Mouse (Mus musculus) embryonic stem cell, embryonic (primary cell): ENCODE measurements around the gene Ccdc82.

Source experiments
- CTCF ChIA-PET, 4 experiments: fragments of 300-600 bp in 2 of 4; fragments of 350-600 bp in 2 of 4; sonication (Branson Sonifier 250); formaldehyde crosslinking; loops; one replicate each; lab custom pipeline; 2022; ENCODE audit warnings: inconsistent platforms in 2 of 4; lab: Charles Lee
- POLR2A ChIA-PET, 4 experiments: fragments of 300-600 bp in 2 of 4; fragments of 350-600 bp in 2 of 4; sonication (Branson Sonifier 250); formaldehyde crosslinking; loops; one replicate each; lab custom pipeline; 2022; ENCODE audit warnings: antibody characterized with exemption in 4 of 4, inconsistent platforms in 1 of 4; lab: Charles Lee

Gene Ccdc82

GRCm38 (mm10) chr9:13297122-13297667, 50.4 kb downstream of the Ccdc82 start:
- ChIA-PET POLR2A (interaction anchor here in 2 of 4 experiments (0.8 to 1.3 kb wide), 3 partner anchors 452 to 530 kb away, joined by 3 read pairs; partner anchors contain the start of genes Cep57 (in 1 of the 2), Fam76b (in 1 of the 2) and Mtmr2 (in 1 of the 2)), CTCF (interaction anchor here in 2 of 4 experiments (1.1 to 1.4 kb wide), 2 partner anchors 23 to 66 kb away, joined by 3 read pairs; no protein-coding TSS in a partner anchor)

GRCm38 (mm10) chr9:13297668-13298512, 51.1 kb downstream of the Ccdc82 start, which contains the start of gene Maml2:
Maml2 (plus strand) TSS chr9:13297957.
- ChIA-PET POLR2A (interaction anchor here in 1 of 4 experiments (0.6 to 1.3 kb wide), 5 partner anchors 51 to 529 kb away, joined by 3 to 7 read pairs (median 3); partner anchors contain the start of genes Cep57 and Fam76b), CTCF (interaction anchor here in 2 of 4 experiments (0.7 to 1.4 kb wide), 3 partner anchors 15 to 67 kb away, joined by 3 read pairs; no protein-coding TSS in a partner anchor)

DNA sequence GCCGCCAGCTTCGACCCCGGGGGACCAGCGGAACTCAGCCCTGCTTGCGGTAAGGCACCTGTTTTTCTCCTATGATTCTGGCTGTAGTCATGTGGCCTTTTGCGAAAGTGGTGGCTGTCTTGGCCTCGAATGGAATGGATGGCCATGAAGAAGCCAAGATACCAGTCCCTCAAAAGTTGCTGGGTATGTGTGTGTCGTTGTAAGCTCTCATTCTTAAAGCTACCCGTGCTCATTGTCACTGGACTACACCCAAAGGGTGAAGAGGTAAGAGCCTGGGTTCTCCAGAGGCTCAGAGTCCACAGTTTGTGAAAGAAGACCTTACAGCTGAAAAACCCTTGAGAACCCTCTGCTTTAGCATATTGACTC, 51.7 kb downstream of the Ccdc82 start:
- POLR2A ChIA-PET = interaction anchor here in 1 of 4 experiments (0.6 kb wide), 3 partner anchors 52 to 257 kb away, joined by 3 to 7 read pairs (median 3); no protein-coding TSS in a partner anchor
- CTCF ChIA-PET = interaction anchor here in 1 of 4 experiments (0.6 to 1.4 kb wide), 2 partner anchors 21 to 66 kb away, joined by 3 to 5 read pairs; no protein-coding TSS in a partner anchor

GRCm38 (mm10) chr9:13299190-13299589, 52.4 kb downstream of the Ccdc82 start:
- ChIA-PET POLR2A (interaction anchor here in 1 of 4 experiments (0.7 kb wide), 1 partner anchor 9 kb away, joined by 3 read pairs; no protein-coding TSS in a partner anchor), CTCF (interaction anchor here in 1 of 4 experiments (0.6 kb wide), 1 partner anchor 67 kb away, joined by 5 read pairs; no protein-coding TSS in a partner anchor)

DNA sequence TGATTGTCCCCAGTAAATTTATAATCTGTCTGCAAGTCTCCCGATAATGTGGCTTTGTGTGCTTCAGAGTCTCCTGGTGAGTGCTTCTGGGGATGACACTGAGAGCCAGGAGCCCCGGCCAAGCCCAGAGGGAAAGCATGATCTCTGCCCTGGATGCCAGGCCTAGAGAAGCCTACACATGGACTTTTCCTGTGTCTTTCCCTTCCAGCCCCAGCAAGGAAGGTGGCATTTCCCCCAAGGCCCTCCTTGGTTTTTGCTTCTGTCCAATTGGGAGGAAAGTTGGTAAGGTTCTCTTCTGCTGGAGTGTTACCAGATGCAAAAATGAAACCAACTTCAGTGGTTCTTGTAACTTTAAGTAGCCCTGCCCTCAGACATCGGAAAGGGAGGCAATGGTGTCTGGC, 53.3 kb downstream of the Ccdc82 start:
- ChIA-PET POLR2A (no interaction called here), CTCF (no interaction called here)

- ChIA-PET POLR2A (no interaction called here), CTCF (no interaction called here)
Observed at GRCm38 (mm10) chr9:13300891-13301782, 54.4 kb downstream of the Ccdc82 start.

- POLR2A ChIA-PET = no interaction called here
- CTCF ChIA-PET = interaction anchor here in 2 of 4 experiments (0.6 kb wide), 2 partner anchors 351 to 676 kb away, joined by 3 to 4 read pairs; no protein-coding TSS in a partner anchor
Observed at GRCm38 (mm10) chr9:13302183-13302825, 55.5 kb downstream of the Ccdc82 start.

GRCm38 (mm10) chr9:13303099-13303771, 56.5 kb downstream of the Ccdc82 start:
- ChIA-PET CTCF (interaction anchor here in 1 of 4 experiments (0.6 kb wide), 1 partner anchor 677 kb away, joined by 3 read pairs; no protein-coding TSS in a partner anchor), POLR2A (no interaction called here)

GRCm38 (mm10) chr9:13303976-13304375, 57.2 kb downstream of the Ccdc82 start:
- CTCF ChIA-PET = no interaction called here
- POLR2A ChIA-PET = no interaction called here

GRCm38 (mm10) chr9:13306471-13306870, 59.7 kb downstream of the Ccdc82 start:
- POLR2A ChIA-PET = no interaction called here
- CTCF ChIA-PET = no interaction called here

DNA sequence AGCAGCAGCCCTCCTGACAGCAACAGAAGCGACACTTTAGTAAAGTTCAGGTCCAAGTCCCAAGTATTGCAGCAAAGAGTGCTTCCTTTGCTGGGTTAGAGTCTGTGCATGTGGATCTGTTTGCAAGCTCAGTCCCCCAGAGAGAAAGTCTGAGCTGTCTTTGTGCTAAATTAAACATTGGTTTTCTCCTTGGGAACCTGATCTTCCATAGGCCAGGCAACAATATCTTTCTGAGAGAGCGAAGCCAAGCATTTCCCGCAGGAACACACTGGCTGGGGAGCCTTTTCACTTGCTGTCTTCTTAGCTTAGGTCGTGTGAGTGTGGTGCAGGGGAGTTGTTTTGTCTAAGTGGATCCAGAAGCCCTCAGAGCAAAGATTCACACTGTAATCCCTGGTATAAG, 60.5 kb downstream of the Ccdc82 start:
- ChIA-PET CTCF (interaction anchor here in 1 of 4 experiments (0.7 kb wide), 1 partner anchor 1463 kb away, joined by 3 read pairs; no protein-coding TSS in a partner anchor), POLR2A (no interaction called here)

DNA sequence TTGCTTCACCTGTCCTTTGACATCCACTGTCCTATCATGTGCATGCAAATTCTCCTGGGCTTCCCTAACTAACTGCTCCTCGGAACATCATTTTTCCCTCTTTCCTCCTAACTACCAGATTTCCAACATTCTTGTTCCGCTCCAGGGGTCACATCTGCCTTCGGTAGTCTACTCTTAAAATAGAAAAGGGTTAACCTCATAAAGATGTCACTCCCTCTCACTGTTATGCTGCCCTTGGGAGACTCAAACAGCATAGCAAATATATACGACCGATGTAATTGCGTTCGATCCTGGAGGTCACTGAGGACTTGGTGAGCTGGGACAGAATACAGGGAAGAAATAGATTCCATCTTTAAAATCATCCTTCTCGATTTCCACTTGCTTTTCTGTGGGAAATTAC, 62.0 kb downstream of the Ccdc82 start:
- CTCF ChIA-PET = interaction anchor here in 1 of 4 experiments (0.7 kb wide), 1 partner anchor 77 kb away, joined by 3 read pairs; no protein-coding TSS in a partner anchor
- POLR2A ChIA-PET = interaction anchor here in 1 of 4 experiments (0.5 kb wide), 1 partner anchor 10 kb away, joined by 3 read pairs; no protein-coding TSS in a partner anchor

DNA sequence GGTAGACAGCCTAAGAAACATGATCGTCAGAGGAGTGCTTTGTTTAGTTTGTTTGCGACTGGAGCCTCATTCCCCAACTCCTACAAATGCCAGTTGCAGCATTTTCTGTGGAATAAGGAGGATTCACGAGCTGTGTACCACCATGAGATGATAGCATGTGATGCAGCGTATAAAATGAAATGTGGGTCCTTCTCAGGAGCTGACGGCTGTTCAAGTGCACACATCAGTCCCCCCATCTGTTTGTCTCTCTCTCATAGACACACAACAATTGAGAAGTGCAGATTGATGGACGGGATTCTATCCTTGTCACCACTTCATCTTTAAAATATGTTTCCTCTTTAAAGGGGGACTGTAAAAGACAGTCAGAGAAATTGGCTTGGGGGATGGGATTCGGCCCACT, 63.1 kb downstream of the Ccdc82 start:
- POLR2A ChIA-PET = interaction anchor here in 1 of 4 experiments (0.7 kb wide), 1 partner anchor 390 kb away, joined by 3 read pairs; no protein-coding TSS in a partner anchor
- CTCF ChIA-PET = no interaction called here

- CTCF ChIA-PET = no interaction called here
- POLR2A ChIA-PET = interaction anchor here in 1 of 4 experiments (0.7 kb wide), 1 partner anchor 390 kb away, joined by 3 read pairs; no protein-coding TSS in a partner anchor
Observed at GRCm38 (mm10) chr9:13310236-13310635, 63.5 kb downstream of the Ccdc82 start.

DNA sequence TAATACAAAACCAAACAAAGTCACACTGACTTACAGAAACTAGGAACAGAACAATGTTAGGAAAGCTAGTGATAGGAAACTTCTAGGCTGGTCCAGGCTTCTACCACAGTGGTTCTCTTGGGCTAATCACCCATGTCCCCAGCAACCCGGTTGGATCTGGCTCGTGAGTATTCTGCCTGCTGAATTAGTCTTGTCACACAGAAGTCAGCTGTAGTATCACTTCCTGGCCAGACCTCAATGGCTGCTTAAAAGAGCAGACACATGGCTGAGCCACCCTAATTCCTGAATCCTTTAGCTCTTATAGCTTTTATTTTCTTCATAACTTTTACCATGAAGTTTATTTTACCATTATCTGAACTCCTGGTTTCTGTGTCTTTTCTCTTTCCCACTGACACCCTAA, 64.3 kb downstream of the Ccdc82 start:
- ChIA-PET CTCF (no interaction called here), POLR2A (no interaction called here)

DNA sequence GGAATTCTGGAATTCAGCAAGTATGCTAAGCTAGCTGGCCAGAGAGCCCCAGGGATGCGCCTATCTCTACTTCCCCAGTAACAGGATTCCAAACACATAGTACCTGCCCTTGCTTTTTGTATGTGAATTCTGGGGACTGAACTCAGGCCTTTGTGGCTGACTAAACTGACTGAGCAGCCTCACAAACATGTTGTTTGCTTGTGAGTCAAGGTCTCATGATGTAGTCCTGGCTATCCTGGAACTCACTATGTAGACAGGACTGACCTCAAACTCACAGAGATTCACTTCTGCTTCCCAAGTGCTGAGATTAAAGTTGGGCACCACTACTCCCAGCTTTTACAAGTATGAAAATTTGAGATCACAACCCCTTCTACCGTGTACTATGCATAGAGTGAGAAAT, 67.2 kb downstream of the Ccdc82 start:
- CTCF ChIA-PET = no interaction called here
- POLR2A ChIA-PET = interaction anchor here in 1 of 4 experiments (0.6 kb wide), 1 partner anchor 79 kb away, joined by 5 read pairs; no protein-coding TSS in a partner anchor

GRCm38 (mm10) chr9:13314577-13315004, 67.8 kb downstream of the Ccdc82 start:
- ChIA-PET CTCF (no interaction called here), POLR2A (interaction anchor here in 1 of 4 experiments (0.6 kb wide), 1 partner anchor 80 kb away, joined by 5 read pairs; no protein-coding TSS in a partner anchor)
